Mouse (Mus musculus): ENCODE results near the gene Sprr2i. TPM values are rescaled to one million over a fixed set of nuclear protein-coding genes. Genes with fewer than 3 reads are reported as not detected.

Gene Sprr2i
- polyA plus RNA-seq (2014; fragmentation: Illumina TruSeq; extraction: RNeasy Lipid Tissue Mini Kit (QIAGEN cat#74804); ENCODE audit: low read depth, low replicate concordance), result not detected

GRCm38 (mm10) chr3:92407691-92408090 is at the start of gene Sprr2i:
TSS of gene Sprr2i (plus strand) at chr3:92407991.

GRCm38 (mm10) chr3:92364887-92365286 is 42.9 kb upstream of the Sprr2i start, which contains the start of gene Sprr2f:
TSS of gene Sprr2f (plus strand) at chr3:92365187.

GRCm38 (mm10) chr3:92385385-92385784 is 22.4 kb upstream of the Sprr2i start, which contains the start of gene Sprr2h:
TSS of gene Sprr2h (plus strand) at chr3:92385685.

GRCm38 (mm10) chr3:92417782-92418181 is 10.0 kb downstream of the Sprr2i start, which contains the start of gene Sprr2j-ps:
TSS of gene Sprr2j-ps (plus strand) at chr3:92418082.

GRCm38 (mm10) chr3:92429323-92429722 is 21.5 kb downstream of the Sprr2i start, which contains the start of gene Gm9774:
TSS of gene Gm9774 (minus strand) at chr3:92429423.

GRCm38 (mm10) chr3:92432282-92432681 is 24.5 kb downstream of the Sprr2i start, which contains the start of gene Sprr2k:
TSS of gene Sprr2k (plus strand) at chr3:92432582.

GRCm38 (mm10) chr3:92438689-92439088 is 30.9 kb downstream of the Sprr2i start, which contains the start of gene Sprr1b:
TSS of gene Sprr1b (minus strand) at chr3:92438789.

GRCm38 (mm10) chr3:92458620-92459019 is 50.8 kb downstream of the Sprr2i start, which contains the start of gene Sprr3:
TSS of gene Sprr3 (minus strand) at chr3:92458720.

Other genes with a start within 250 kb of the Sprr2i start
- gene Sprr2a1, start 192.2 kb upstream of the Sprr2i start, polyA plus RNA-seq (2014; fragmentation: Illumina TruSeq; extraction: RNeasy Lipid Tissue Mini Kit (QIAGEN cat#74804); ENCODE audit: low read depth, low replicate concordance), result not detected
- gene Sprr2a2, start 192.1 kb upstream of the Sprr2i start, polyA plus RNA-seq (2014; fragmentation: Illumina TruSeq; extraction: RNeasy Lipid Tissue Mini Kit (QIAGEN cat#74804); ENCODE audit: low read depth, low replicate concordance), result 0.41 TPM
- gene Sprr2a3, start 122.6 kb upstream of the Sprr2i start, polyA plus RNA-seq (2014; fragmentation: Illumina TruSeq; extraction: RNeasy Lipid Tissue Mini Kit (QIAGEN cat#74804); ENCODE audit: low read depth, low replicate concordance), result not detected
- not detected for gene Sprr2b, start 91.4 kb upstream of the Sprr2i start, polyA plus RNA-seq (2014; fragmentation: Illumina TruSeq; extraction: RNeasy Lipid Tissue Mini Kit (QIAGEN cat#74804); ENCODE audit: low read depth, low replicate concordance)
- not detected for gene Sprr2d, start 68.9 kb upstream of the Sprr2i start, polyA plus RNA-seq (2014; fragmentation: Illumina TruSeq; extraction: RNeasy Lipid Tissue Mini Kit (QIAGEN cat#74804); ENCODE audit: low read depth, low replicate concordance)
- gene Sprr2e, start 55.8 kb upstream of the Sprr2i start, polyA plus RNA-seq (2014; fragmentation: Illumina TruSeq; extraction: RNeasy Lipid Tissue Mini Kit (QIAGEN cat#74804); ENCODE audit: low read depth, low replicate concordance), result not detected
- gene Sprr2f, start 42.8 kb upstream of the Sprr2i start, polyA plus RNA-seq (2014; fragmentation: Illumina TruSeq; extraction: RNeasy Lipid Tissue Mini Kit (QIAGEN cat#74804); ENCODE audit: low read depth, low replicate concordance), result not detected
- gene Sprr2h, start 22.3 kb upstream of the Sprr2i start, polyA plus RNA-seq (2014; fragmentation: Illumina TruSeq; extraction: RNeasy Lipid Tissue Mini Kit (QIAGEN cat#74804); ENCODE audit: low read depth, low replicate concordance), result not detected
- gene Sprr2j-ps, start 10.1 kb downstream of the Sprr2i start, polyA plus RNA-seq (2014; fragmentation: Illumina TruSeq; extraction: RNeasy Lipid Tissue Mini Kit (QIAGEN cat#74804); ENCODE audit: low read depth, low replicate concordance), result not detected
- 10.1 TPM for gene Gm9774, start 21.4 kb downstream of the Sprr2i start, polyA plus RNA-seq (2014; fragmentation: Illumina TruSeq; extraction: RNeasy Lipid Tissue Mini Kit (QIAGEN cat#74804); ENCODE audit: low read depth, low replicate concordance)
- gene Sprr2k, start 24.6 kb downstream of the Sprr2i start, polyA plus RNA-seq (2014; fragmentation: Illumina TruSeq; extraction: RNeasy Lipid Tissue Mini Kit (QIAGEN cat#74804); ENCODE audit: low read depth, low replicate concordance), result not detected
- gene Sprr1b, start 30.8 kb downstream of the Sprr2i start, polyA plus RNA-seq (2014; fragmentation: Illumina TruSeq; extraction: RNeasy Lipid Tissue Mini Kit (QIAGEN cat#74804); ENCODE audit: low read depth, low replicate concordance), result not detected
- gene Sprr3, start 50.7 kb downstream of the Sprr2i start, polyA plus RNA-seq (2014; fragmentation: Illumina TruSeq; extraction: RNeasy Lipid Tissue Mini Kit (QIAGEN cat#74804); ENCODE audit: low read depth, low replicate concordance), result not detected
- gene Sprr1a, start 77.9 kb downstream of the Sprr2i start, polyA plus RNA-seq (2014; fragmentation: Illumina TruSeq; extraction: RNeasy Lipid Tissue Mini Kit (QIAGEN cat#74804); ENCODE audit: low read depth, low replicate concordance), result not detected
- not detected for gene Sprr4, start 92.5 kb downstream of the Sprr2i start, polyA plus RNA-seq (2014; fragmentation: Illumina TruSeq; extraction: RNeasy Lipid Tissue Mini Kit (QIAGEN cat#74804); ENCODE audit: low read depth, low replicate concordance)
- gene 2310046K23Rik, start 126.5 kb downstream of the Sprr2i start, polyA plus RNA-seq (2014; fragmentation: Illumina TruSeq; extraction: RNeasy Lipid Tissue Mini Kit (QIAGEN cat#74804); ENCODE audit: low read depth, low replicate concordance), result not detected
- not detected for gene Ivl, start 165.7 kb downstream of the Sprr2i start, polyA plus RNA-seq (2014; fragmentation: Illumina TruSeq; extraction: RNeasy Lipid Tissue Mini Kit (QIAGEN cat#74804); ENCODE audit: low read depth, low replicate concordance)
- not detected for gene Smcp, start 181.0 kb downstream of the Sprr2i start, polyA plus RNA-seq (2014; fragmentation: Illumina TruSeq; extraction: RNeasy Lipid Tissue Mini Kit (QIAGEN cat#74804); ENCODE audit: low read depth, low replicate concordance)
- gene 2210017I01Rik, start 199.5 kb downstream of the Sprr2i start, polyA plus RNA-seq (2014; fragmentation: Illumina TruSeq; extraction: RNeasy Lipid Tissue Mini Kit (QIAGEN cat#74804); ENCODE audit: low read depth, low replicate concordance), result not detected
- gene Lce6a, start 213.7 kb downstream of the Sprr2i start, polyA plus RNA-seq (2014; fragmentation: Illumina TruSeq; extraction: RNeasy Lipid Tissue Mini Kit (QIAGEN cat#74804); ENCODE audit: low read depth, low replicate concordance), result not detected
- not detected for gene Lce1a1, start 240.3 kb downstream of the Sprr2i start, polyA plus RNA-seq (2014; fragmentation: Illumina TruSeq; extraction: RNeasy Lipid Tissue Mini Kit (QIAGEN cat#74804); ENCODE audit: low read depth, low replicate concordance)
- not detected for gene Lce1b, start 248.9 kb downstream of the Sprr2i start, polyA plus RNA-seq (2014; fragmentation: Illumina TruSeq; extraction: RNeasy Lipid Tissue Mini Kit (QIAGEN cat#74804); ENCODE audit: low read depth, low replicate concordance)